Mouse (Mus musculus): ENCODE measurements around the gene Col4a2.

The Col4a2 gene

GRCm38 (mm10) chr8:11312349-11313175, at the start of gene Col4a2, which contains the start of gene Col4a1:
Col4a2 (plus strand) TSS chr8:11312805.
Col4a1 (minus strand) TSS chr8:11312826.
- no peak for DNase-seq

- DNase-seq = no peak
Observed at GRCm38 (mm10) chr8:11263848-11264247, 48.8 kb upstream of the Col4a2 start.

GRCm38 (mm10) chr8:11265971-11266370, 46.6 kb upstream of the Col4a2 start:
- no peak for DNase-seq

GRCm38 (mm10) chr8:11266471-11266870, 46.1 kb upstream of the Col4a2 start:
- no peak for DNase-seq

GRCm38 (mm10) chr8:11268753-11269152, 43.9 kb upstream of the Col4a2 start:
- no peak for DNase-seq

- DNase-seq = no peak
Observed at GRCm38 (mm10) chr8:11270826-11271225, 41.8 kb upstream of the Col4a2 start.

- DNase-seq = no peak
Observed at GRCm38 (mm10) chr8:11272205-11272604, 40.4 kb upstream of the Col4a2 start.

- no peak for DNase-seq
Observed at GRCm38 (mm10) chr8:11273506-11274158, 39.0 kb upstream of the Col4a2 start.

- no peak for DNase-seq
Observed at GRCm38 (mm10) chr8:11274415-11274814, 38.2 kb upstream of the Col4a2 start.

GRCm38 (mm10) chr8:11276286-11276685, 36.3 kb upstream of the Col4a2 start:
- DNase-seq = no peak

- DNase-seq = no peak
Observed at GRCm38 (mm10) chr8:11277602-11278051, 35.0 kb upstream of the Col4a2 start.

GRCm38 (mm10) chr8:11278101-11278611, 34.4 kb upstream of the Col4a2 start:
- no peak for DNase-seq

- no peak for DNase-seq
Observed at GRCm38 (mm10) chr8:11279296-11279826, 33.2 kb upstream of the Col4a2 start.

GRCm38 (mm10) chr8:11280721-11281268, 31.8 kb upstream of the Col4a2 start:
- no peak for DNase-seq

GRCm38 (mm10) chr8:11282139-11282538, 30.5 kb upstream of the Col4a2 start:
- DNase-seq = no peak

- DNase-seq = no peak
Observed at GRCm38 (mm10) chr8:11282696-11283095, 29.9 kb upstream of the Col4a2 start.

- DNase-seq = no peak
Observed at GRCm38 (mm10) chr8:11283217-11283616, 29.4 kb upstream of the Col4a2 start.

GRCm38 (mm10) chr8:11285437-11285836, 27.2 kb upstream of the Col4a2 start:
- no peak for DNase-seq

GRCm38 (mm10) chr8:11287139-11287538, 25.5 kb upstream of the Col4a2 start:
- no peak for DNase-seq

- no peak for DNase-seq
Observed at GRCm38 (mm10) chr8:11288286-11288685, 24.3 kb upstream of the Col4a2 start.

- no peak for DNase-seq
Observed at GRCm38 (mm10) chr8:11290533-11290932, 22.1 kb upstream of the Col4a2 start.

GRCm38 (mm10) chr8:11292611-11293010, 20.0 kb upstream of the Col4a2 start:
- no peak for DNase-seq

GRCm38 (mm10) chr8:11296282-11296943, 16.2 kb upstream of the Col4a2 start:
- DNase-seq = no peak
